Mouse (Mus musculus) bone marrow macrophage, adult 2 months (primary cell): ENCODE results near the gene Pde4c.

Experiments
- CTCF ChIP-seq: IDR thresholded peaks from 2 replicates; pipeline ENCODE4 v1.5.1; 2012; ENCODE audit warnings: low read depth, mild to moderate bottlenecking, low read length, moderate library complexity
- POLR2A ChIP-seq: IDR thresholded peaks from 2 replicates; pipeline ENCODE4 v1.6.1; 2012; ENCODE audit warnings: mild to moderate bottlenecking, low read depth, low read length, borderline replicate concordance

GRCm38 (mm10) chr8:70760775-70761406 lies 37.4 kb downstream of the Pde4c start, which contains the start of gene Mpv17l2:
- TF ChIP-seq CTCF (no peak), POLR2A (no peak)
